Mouse (Mus musculus) thymus, postnatal 25 days (tissue): ENCODE data around the gene Vti1b.
A peak's percentile ranks its signal among the peaks of the same experiment; 100 is the strongest.
"Not testable (repeated sequence)": the region's sequence is repeated elsewhere in the genome, so short reads cannot be mapped to it uniquely, and the experiment has no call there.

Experiments used
- DNase-seq: peaks from one replicate; pipeline ENCODE4 v3.0.0; 2022

Gene Vti1b

GRCm38 (mm10) chr12:79172019-79172941, at the start of gene Vti1b:
TSS of gene Vti1b (minus strand) at chr12:79172667.
- peak; percentile 91 for DNase-seq

DNA sequence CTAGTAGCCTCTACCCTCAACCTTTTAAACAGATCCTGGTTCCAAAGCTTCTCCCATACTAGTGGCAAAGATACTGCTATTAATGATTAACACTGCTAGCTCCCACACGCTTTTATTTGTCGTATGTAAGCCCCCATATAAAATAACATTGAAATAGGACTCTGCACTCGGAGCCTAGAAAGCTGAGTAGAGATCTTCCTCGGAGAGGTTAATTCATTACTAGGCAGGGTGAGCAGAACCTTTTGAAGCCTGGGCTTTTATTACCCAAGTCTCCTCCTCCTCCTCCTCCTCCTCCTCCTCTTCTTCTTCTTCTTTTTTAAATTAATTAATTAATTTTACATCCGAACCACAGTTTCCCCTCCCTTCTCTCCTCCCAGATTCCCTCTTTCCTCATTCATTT, 45.0 kb upstream of the Vti1b start:
- DNase-seq: no peak

DNA sequence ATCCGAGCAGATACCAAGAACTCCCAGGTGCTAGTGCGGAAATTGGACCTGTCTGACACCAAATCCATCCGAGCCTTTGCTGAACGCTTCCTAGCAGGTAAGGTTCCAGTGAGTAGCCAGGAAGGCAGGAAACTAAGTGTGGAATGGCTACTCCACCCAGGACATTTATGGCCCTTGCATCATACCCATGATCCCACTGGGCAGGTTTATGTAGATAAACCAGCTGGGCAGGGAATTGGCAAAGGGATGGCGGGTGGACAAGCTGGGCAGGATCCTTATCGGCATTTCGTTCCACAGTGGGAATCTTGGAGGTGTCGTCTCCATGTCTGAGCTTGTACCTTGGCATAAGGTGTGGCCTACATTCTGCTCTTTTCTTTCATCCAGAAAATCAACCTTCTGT, 39.0 kb upstream of the Vti1b start:
- no peak for DNase-seq

DNA sequence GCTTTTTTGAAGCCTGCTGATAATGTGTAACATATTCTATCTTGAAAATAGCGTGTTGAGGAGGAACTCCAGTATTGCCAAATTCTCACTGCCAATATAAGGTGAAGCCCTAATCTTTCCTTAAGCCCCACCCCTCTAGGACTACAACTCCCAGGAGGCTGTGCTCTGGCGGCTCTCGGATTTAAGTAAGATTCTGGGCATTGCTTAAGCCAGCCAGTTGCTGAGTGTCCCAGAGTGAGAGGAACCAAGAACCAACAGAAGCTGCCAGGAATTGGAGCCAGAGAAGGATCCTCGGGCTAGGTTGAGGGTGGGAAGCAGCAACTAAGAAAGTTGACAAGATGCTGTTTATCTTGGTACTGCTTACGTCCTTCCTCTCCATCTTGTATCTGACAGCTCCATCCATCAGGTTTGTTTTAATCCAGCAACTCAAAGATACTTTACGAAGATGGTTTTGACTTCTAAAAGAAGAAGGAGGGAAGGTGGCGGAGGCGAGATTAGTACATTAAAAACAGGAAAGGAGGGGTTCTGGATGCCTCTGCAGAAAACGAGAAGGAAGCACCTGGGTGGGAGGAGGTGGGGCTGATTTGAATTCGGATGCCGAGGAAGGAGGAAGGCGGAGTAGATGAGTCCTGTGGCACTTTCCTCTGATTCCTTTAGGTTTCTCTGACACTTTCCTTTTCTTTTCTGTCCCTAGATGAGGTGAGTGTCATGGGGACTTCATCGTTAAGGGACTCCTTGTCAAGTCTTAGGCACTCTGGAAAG, 36.4 kb upstream of the Vti1b start, which contains the start of gene Rdh12:
Rdh12 (plus strand) TSS at position 212 of the 762 bp plus-strand sequence.
- DNase-seq: peak; percentile 52

GRCm38 (mm10) chr12:79201882-79202281, 29.4 kb upstream of the Vti1b start:
- no peak for DNase-seq

GRCm38 (mm10) chr12:79197105-79197504, 24.6 kb upstream of the Vti1b start:
- no peak for DNase-seq

GRCm38 (mm10) chr12:79193441-79193840, 21.0 kb upstream of the Vti1b start:
- peak; percentile 54 for DNase-seq

GRCm38 (mm10) chr12:79192193-79192592, 19.7 kb upstream of the Vti1b start, which contains the start of gene Rdh11:
TSS of gene Rdh11 (minus strand) at chr12:79192293.
- no peak for DNase-seq

- peak; percentile 81 for DNase-seq
Observed at GRCm38 (mm10) chr12:79191701-79192100, 19.2 kb upstream of the Vti1b start.

GRCm38 (mm10) chr12:79190931-79191673, 18.6 kb upstream of the Vti1b start:
- DNase-seq: peak; percentile 55

DNA sequence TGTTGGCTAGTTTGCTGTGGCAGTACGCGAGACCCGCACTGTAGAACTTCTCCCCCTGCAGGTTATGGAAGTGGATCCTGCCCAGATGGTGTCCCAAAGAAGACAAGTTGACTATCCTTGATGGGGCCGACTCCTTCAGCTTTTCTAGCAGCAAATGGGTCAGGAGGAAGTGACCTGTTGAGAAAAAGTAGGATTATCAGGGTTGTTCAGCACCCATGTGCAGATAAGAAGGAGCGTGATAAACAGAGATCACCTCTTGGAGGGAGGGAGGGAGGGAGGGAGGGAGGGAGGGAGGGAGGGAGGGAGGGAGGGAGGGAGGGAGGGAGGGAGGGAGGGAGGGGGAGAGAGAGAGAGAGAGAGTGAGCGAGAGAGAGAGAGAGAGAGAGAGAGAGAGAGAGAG, 12.7 kb upstream of the Vti1b start:
- DNase-seq: not testable (repeated sequence)

DNA sequence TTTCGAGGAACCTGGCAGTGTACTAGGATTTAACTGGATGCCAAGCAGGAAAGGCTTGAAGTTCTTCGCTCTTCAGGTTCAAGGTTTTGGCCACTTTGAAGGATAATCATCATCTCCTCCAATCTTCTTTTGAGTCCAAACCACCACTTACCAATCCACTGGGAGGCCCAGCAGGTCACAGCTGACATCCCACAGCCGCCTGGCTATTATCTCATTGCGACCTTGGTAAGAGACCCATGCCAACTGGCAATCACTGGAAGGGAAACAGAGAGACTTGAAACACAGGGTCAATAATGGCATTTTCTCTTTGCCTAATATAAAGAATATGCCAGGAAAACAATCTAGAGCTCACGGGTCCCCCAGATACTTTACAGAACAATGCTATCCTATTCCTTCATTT, 3.5 kb upstream of the Vti1b start:
- DNase-seq: no peak

DNA sequence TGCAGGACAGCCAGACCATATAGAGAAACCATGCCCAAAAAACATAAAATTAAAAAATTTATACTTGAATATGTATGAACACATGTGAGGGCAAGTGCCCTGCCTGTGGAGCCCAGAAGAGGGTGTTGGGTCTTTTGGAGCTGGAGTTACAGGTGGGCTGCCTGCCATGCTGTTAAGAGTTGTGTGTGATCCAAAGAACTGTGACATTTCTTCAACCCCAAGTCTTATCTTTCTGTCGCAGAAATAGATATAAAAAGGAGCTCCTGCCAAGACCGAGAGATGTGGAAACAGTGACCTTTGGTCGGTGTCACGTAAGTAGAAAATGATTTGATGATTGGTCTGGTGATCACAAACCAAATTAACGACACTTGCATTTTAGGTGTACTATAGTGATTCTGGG, 1.3 kb upstream of the Vti1b start:
- DNase-seq: no peak

GRCm38 (mm10) chr12:79171269-79171995, 1.0 kb downstream of the Vti1b start:
- DNase-seq: no peak

GRCm38 (mm10) chr12:79170421-79170820, 2.0 kb downstream of the Vti1b start:
- DNase-seq: no peak

DNA sequence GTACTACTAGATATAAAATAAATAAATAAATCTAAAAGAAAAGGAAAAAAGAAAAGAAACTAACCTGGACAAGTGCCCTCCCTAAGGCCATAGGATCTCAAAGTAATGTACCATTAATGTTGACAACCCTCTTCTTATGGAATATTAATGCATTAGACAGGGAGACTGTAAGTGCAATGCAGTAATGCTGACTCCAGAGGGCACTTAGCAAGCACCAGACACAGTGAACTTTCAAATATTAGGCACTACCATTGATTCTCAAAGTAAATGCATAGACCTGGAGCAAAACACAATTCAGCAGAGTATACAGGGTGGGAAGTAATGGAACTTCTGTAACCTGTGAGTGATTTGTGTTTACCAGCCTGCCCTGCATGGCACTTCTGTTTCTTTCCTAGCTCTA, 3.3 kb downstream of the Vti1b start:
- no peak for DNase-seq

DNA sequence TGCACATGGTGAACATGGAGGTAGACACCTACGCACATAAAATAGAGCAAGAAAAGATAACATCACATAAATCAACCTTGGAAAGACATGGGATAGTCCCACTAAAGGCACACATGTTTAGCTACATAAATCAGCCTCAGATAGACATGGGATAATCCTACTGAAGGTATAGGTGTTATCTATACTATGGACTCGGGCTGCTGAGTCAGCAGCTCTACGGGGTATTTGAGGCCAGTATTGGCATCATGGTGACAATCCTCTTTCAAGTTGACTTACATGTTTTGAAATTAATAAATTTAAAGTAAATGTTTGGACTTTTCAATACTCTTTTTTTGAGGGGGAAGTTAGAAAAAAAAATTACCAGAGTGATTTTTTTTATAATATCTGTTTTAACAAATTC, 9.6 kb downstream of the Vti1b start:
- no peak for DNase-seq

GRCm38 (mm10) chr12:79149653-79150052, 22.8 kb downstream of the Vti1b start:
- no peak for DNase-seq

GRCm38 (mm10) chr12:79141384-79141783, 31.1 kb downstream of the Vti1b start:
- DNase-seq: no peak

DNA sequence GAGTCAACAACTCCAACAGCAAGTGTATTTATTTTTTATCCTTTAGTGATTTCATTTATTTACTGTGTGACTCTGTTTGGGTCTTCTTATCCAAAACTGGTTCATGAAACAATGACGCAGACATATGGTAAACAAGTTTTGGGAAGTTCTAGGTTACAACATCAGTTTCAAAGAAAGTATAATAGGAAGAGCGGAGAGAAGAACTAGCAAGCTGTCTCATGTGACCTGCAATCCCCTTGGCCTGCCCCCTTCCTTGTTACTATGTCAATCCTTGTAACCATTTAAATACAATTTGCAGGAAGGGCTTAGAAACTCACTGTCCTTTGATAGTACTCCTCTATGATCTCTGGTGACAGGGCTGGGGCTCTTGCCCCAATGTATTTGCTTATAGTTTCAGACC, 31.7 kb downstream of the Vti1b start:
- no peak for DNase-seq

DNA sequence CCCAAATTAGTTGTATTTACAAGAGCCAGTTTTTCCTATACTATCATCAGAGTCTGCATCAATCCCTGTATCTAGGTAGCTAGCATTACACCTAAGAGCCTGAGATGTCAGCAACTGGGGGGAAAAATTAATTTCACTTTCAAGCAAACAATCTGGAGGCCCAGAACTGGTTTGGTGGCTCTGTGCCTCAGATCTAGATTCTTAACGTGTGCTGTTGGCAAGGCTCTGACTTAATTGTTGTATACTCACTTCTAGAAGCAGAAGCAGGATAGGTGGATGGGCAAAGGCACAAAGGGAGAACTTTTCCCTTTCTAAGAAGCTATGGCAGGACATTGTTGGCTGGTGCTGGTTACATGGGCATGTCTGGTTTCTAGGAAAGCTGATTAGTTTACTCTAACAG, 33.0 kb downstream of the Vti1b start:
- no peak for DNase-seq

DNA sequence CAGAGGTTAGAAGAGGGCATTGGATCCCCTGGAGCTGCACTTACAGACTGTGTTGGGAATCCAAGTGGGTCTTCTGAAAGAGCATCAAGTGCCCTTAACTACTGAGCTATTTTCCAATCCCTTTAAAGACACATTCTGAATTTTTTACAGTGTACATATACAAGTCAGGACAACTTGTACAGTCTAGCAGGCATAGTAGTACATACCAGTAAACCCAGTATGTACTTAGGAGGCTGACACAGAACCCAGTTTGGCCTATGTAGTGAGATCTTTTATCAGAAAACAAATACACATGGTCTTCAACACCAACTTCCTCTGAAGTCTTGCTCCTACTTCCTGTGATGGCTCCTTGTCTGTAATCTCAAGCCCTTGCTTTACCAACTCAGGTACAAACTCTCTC, 33.5 kb downstream of the Vti1b start:
- DNase-seq: no peak
